Mouse (Mus musculus) thymus, postnatal 0 days (tissue): ENCODE results near the gene Aym1. TPM values are rescaled to one million over a fixed set of nuclear protein-coding genes. Genes with fewer than 3 reads are reported as not detected.

Experiments used
- DNase-seq: peaks from one replicate; pipeline ENCODE4 v3.0.0-alpha.2; 2015; ENCODE audit warnings: low spot score
- microRNA-seq: library from miRNA; unstranded; fragments of <30 nt; microRNA quantifications from one replicate; pipeline ENCODE4, GENCODE M21; 2016; ENCODE audit warnings: borderline number of aligned reads
- polyA plus RNA-seq: library from polyadenylated mRNA; unstranded; fragments of >200 nt; fragmentation: Nextera tagmentation; extraction: Ambion mirVana; gene quantifications from 2 replicates; pipeline ENCODE4 v1.2.1, GENCODE M21; 2015

The Aym1 gene
- polyA plus RNA-seq, 1 experiment from 2014 or later: not detected

DNA sequence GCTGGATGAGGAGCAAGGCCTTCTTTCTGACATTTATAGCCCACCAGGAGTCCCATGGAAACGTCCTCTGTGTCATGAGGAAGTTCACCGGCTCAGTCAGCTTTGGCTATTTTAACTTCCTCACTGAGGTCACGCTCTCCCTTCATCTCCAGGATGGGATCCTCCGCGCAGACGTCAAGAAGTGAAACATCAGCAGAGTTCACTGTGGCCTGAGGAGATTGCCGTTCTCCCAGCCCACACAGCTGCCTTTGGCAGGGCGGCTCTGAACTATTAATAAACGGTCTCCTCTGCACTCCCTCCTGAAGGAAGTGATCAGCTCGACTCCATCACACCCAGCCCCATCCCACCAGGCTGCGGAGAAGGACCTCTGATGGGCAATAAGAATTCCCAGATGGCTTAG is 45.6 kb downstream of the Aym1 start:
- DNase-seq: no peak

DNA sequence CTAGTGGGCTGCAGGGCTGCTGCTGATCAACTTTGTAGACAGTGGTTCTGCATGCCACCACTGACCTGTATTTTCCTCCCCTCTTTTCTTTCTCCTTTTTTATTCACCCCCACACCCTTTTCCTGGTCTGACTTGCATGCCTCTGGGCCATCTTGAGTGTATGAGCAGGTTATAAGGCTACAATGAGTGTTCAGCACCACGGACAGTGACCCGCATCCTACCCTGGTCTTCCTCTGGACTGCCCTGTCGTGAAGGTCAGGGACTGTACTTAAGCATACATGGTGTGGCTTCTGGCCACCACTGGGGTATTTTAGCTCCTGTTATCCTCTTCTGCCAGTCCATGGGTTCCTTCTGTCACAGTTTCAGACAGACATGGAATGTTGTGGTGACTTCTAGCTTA is 50.3 kb downstream of the Aym1 start:
- peak; percentile 2 for DNase-seq

Small RNA genes lying within 50 kb of the gene (microRNA-seq; reads per million reads assigned to microRNA genes)
- not detected for gene Mir7229
- gene Mir7230: not detected

Other genes with a start within 250 kb of the Aym1 start
- 3.8 and 3.9 TPM in 2 replicates for gene 2900026A02Rik, start 136.1 kb upstream of the Aym1 start, polyA plus RNA-seq
- gene Tmem211, start 130.4 kb upstream of the Aym1 start, polyA plus RNA-seq: 0.09 TPM in 1 of 2 replicates, not detected in the other
- gene Sgsm1, start 46.5 kb upstream of the Aym1 start, polyA plus RNA-seq: 0.46 and 0.99 TPM in 2 replicates
- 0.10 and 0.23 TPM in 2 replicates for gene Wscd2, start 133.0 kb downstream of the Aym1 start, polyA plus RNA-seq